Mouse (Mus musculus): Measurements from ENCODE around the gene Gm45713.
"Not testable (repeated sequence)": the region's sequence is repeated elsewhere in the genome, so short reads cannot be mapped to it uniquely, and the experiment has no call there.

Gm45713 gene

GRCm38 (mm10) chr7:45121966-45122365, 14.1 kb downstream of the Gm45713 start:
- no peak for DNase-seq

GRCm38 (mm10) chr7:45121404-45121803, 14.6 kb downstream of the Gm45713 start:
- no peak for DNase-seq

GRCm38 (mm10) chr7:45119780-45120709, 16.0 kb downstream of the Gm45713 start:
- no peak for DNase-seq

- no peak for DNase-seq
Observed at GRCm38 (mm10) chr7:45118336-45118735, 17.7 kb downstream of the Gm45713 start.

GRCm38 (mm10) chr7:45117566-45117965, 18.5 kb downstream of the Gm45713 start:
- no peak for DNase-seq

- DNase-seq, result no peak
Observed at GRCm38 (mm10) chr7:45113476-45113875, 22.6 kb downstream of the Gm45713 start.

- no peak for DNase-seq
Observed at GRCm38 (mm10) chr7:45112529-45112928, 23.5 kb downstream of the Gm45713 start.

GRCm38 (mm10) chr7:45111940-45112339, 24.1 kb downstream of the Gm45713 start:
- DNase-seq, result no peak

- not testable (repeated sequence) for DNase-seq
Observed at GRCm38 (mm10) chr7:45110089-45110488, 25.9 kb downstream of the Gm45713 start.

GRCm38 (mm10) chr7:45107052-45107645, 28.9 kb downstream of the Gm45713 start:
- no peak for DNase-seq

GRCm38 (mm10) chr7:45106441-45106840, 29.6 kb downstream of the Gm45713 start:
- no peak for DNase-seq

GRCm38 (mm10) chr7:45105491-45105890, 30.5 kb downstream of the Gm45713 start:
- no peak for DNase-seq

GRCm38 (mm10) chr7:45104941-45105340, 31.1 kb downstream of the Gm45713 start:
- no peak for DNase-seq

- DNase-seq, result peak; percentile 26
Observed at GRCm38 (mm10) chr7:45103652-45104180, 32.3 kb downstream of the Gm45713 start, which contains the start of gene Fcgrt. Gene Fcgrt (minus strand): TSS chr7:45103851.

- no peak for DNase-seq
Observed at GRCm38 (mm10) chr7:45102940-45103585, 33.0 kb downstream of the Gm45713 start.

- DNase-seq, result no peak
Observed at GRCm38 (mm10) chr7:45102441-45102840, 33.6 kb downstream of the Gm45713 start.

GRCm38 (mm10) chr7:45100046-45100445, 36.0 kb downstream of the Gm45713 start:
- DNase-seq, result no peak

- no peak for DNase-seq
Observed at GRCm38 (mm10) chr7:45098541-45099240, 37.3 kb downstream of the Gm45713 start.

- DNase-seq, result no peak
Observed at GRCm38 (mm10) chr7:45097479-45097878, 38.6 kb downstream of the Gm45713 start.

GRCm38 (mm10) chr7:45095965-45096364, 40.1 kb downstream of the Gm45713 start:
- not testable (repeated sequence) for DNase-seq

GRCm38 (mm10) chr7:45095367-45095766, 40.7 kb downstream of the Gm45713 start:
- DNase-seq, result no peak

GRCm38 (mm10) chr7:45094121-45094520, 41.9 kb downstream of the Gm45713 start:
- DNase-seq, result no peak

GRCm38 (mm10) chr7:45093516-45093905, 42.5 kb downstream of the Gm45713 start:
- DNase-seq, result no peak
